Mouse (Mus musculus) duodenum, adult 2 months (tissue): ENCODE data around the gene Snrnp35. TPM values are rescaled to one million over a fixed set of nuclear protein-coding genes. Genes with fewer than 3 reads are reported as not detected.

Experiments
- polyA plus RNA-seq: library from polyadenylated mRNA; depleted of rRNA; stranded (reverse); fragments of >200 nt; gene quantifications from 2 replicates; pipeline ENCODE4 v1.2.3, GENCODE M21; 2012; ENCODE audit warnings: low replicate concordance; rRNA removed

Gene Snrnp35
- polyA plus RNA-seq, result 0.69 and 2.2 TPM in 2 replicates

GRCm38 (mm10) chr5:124482966-124483654 lies at the start of gene Snrnp35:
Gene Snrnp35 (plus strand): TSS chr5:124483134.

GRCm38 (mm10) chr5:124439447-124440093 lies 43.4 kb upstream of the Snrnp35 start, which contains the start of gene Kmt5a:
Gene Kmt5a (plus strand): TSS chr5:124439930.

GRCm38 (mm10) chr5:124530655-124531582 lies 48.0 kb downstream of the Snrnp35 start, which contains the start of gene Rilpl1:
Gene Rilpl1 (minus strand): TSS chr5:124531391.

GRCm38 (mm10) chr5:124540383-124540786 lies 57.5 kb downstream of the Snrnp35 start, which contains the start of gene Tmed2:
Gene Tmed2 (plus strand): TSS chr5:124540695.

Other genes with a start within 250 kb of the Snrnp35 start
- gene Pitpnm2, start 233.4 kb upstream of the Snrnp35 start, polyA plus RNA-seq, result 13.9 and 25.1 TPM in 2 replicates
- gene Mphosph9, start 155.2 kb upstream of the Snrnp35 start, polyA plus RNA-seq, result 0.24 and 1.4 TPM in 2 replicates
- 1.7 and 1.8 TPM in 2 replicates for gene 2810006K23Rik, start 155.0 kb upstream of the Snrnp35 start, polyA plus RNA-seq
- gene Cdk2ap1, start 120.1 kb upstream of the Snrnp35 start, polyA plus RNA-seq, result 43.6 and 51.0 TPM in 2 replicates
- gene Sbno1, start 57.1 kb upstream of the Snrnp35 start, polyA plus RNA-seq, result 3.3 and 4.3 TPM in 2 replicates
- gene Kmt5a, start 43.2 kb upstream of the Snrnp35 start, polyA plus RNA-seq, result 40.2 and 48.5 TPM in 2 replicates
- 24.6 and 31.7 TPM in 2 replicates for gene Rilpl2, start 4.8 kb upstream of the Snrnp35 start, polyA plus RNA-seq
- 2.4 and 2.9 TPM in 2 replicates for gene Rilpl1, start 48.3 kb downstream of the Snrnp35 start, polyA plus RNA-seq
- 112 and 160 TPM in 2 replicates for gene Tmed2, start 57.6 kb downstream of the Snrnp35 start, polyA plus RNA-seq
- gene Ddx55, start 69.7 kb downstream of the Snrnp35 start, polyA plus RNA-seq, result 8.1 and 10.4 TPM in 2 replicates
- 8.7 and 10.2 TPM in 2 replicates for gene Eif2b1, start 96.0 kb downstream of the Snrnp35 start, polyA plus RNA-seq
- 16.5 and 17.2 TPM in 2 replicates for gene Gtf2h3, start 96.0 kb downstream of the Snrnp35 start, polyA plus RNA-seq
- 109 and 146 TPM in 2 replicates for gene Atp6v0a2, start 145.4 kb downstream of the Snrnp35 start, polyA plus RNA-seq
- 0.07 and 0.08 TPM in 2 replicates for gene Dnah10, start 242.0 kb downstream of the Snrnp35 start, polyA plus RNA-seq